Mouse (Mus musculus): Measurements from ENCODE around the gene Ly6g6f.

Gene Ly6g6f

DNA sequence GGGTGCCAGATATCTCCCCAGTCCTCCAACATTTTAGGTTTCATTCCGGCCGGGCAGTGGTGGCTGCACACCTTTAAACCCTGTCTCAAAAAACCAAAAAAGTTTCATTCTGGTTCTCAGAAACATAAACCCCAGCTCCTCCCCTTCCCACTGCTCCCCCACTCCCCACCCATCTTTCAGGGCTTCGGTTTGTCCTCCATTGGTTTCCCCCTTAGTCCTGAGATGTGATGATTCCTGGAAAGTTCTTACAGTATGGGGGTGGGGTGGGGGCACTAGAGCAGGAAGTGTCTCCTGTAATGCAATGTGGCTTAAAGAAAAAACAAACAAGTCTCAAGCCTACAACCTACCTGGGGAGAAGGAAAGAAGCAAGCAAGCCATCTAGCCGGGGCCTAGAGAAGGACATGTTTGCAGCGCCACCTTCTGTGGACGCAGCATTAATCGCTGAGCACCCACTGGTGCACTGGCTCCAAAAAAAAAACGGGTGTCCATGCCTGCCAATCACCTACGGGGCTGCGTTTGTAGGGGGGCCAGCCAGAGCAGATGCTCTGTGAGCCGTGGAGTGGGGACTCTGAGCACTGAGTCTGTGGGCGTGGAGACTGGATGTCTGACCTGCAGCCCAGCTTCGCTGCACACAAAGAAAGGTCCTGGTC, 20.5 kb upstream of the Ly6g6f start:
- peak; percentile 40 for DNase-seq

DNA sequence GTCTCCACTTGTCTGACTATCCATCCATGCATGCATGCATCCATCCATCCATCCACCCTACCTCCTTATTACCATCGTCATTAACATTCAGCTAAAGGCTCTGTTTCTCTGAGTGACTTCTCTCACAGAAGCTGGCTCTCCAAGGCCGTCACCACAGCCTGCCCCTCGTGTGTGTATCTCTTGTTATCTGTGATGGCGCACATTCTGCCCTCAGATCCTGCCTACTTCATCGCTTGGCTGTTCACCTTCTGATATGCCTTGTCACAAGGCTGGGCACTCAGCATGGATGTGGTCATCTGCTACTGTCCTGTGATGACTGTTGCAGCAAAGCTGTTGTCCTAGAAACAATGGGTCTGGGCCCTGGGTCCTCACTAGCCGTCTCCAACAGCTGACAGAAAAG, 19.3 kb upstream of the Ly6g6f start:
- DNase-seq, result no peak

DNA sequence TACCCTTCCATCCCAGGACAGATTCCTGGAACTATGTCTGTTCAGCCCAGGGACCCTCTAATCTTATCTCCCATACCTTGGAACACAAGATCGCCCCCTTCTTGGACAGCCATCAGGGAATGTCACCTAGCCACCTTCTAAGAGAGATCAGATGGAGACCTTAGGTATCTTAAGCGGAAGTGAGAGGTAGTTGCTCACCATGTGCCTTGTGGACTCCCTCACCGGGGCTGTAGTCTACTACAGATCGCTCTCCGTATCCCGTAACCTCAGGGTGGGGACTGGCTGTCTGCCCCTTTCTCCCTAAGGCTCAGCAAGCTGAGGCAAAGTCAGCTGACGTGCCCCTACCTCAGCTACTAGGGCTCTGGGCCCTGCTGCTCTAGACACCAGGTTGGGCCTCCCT, 18.7 kb upstream of the Ly6g6f start:
- no peak for DNase-seq

GRCm38 (mm10) chr17:35103221-35103690, 17.8 kb upstream of the Ly6g6f start:
- no peak for DNase-seq

DNA sequence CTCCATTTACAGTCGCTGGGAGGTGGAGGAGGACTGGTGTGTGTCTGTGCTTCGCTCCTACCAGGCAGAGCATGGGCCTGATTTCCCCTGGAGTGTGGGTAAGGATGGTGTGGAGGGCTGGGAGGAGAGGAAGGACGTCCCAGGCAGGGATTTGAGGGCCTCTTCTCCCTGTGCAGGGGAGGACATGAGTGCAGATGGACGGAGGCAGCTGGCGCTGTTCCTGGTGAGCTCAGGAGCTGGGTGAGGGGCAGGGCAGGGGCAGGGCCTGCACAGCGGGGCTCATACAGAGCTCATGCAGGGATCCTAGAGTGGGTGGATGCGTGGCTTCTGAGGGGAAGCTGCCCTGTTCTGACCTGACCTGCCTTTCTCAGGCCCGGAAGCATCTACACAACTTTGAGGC, 16.9 kb upstream of the Ly6g6f start:
- no peak for DNase-seq

- no peak for DNase-seq
Observed at GRCm38 (mm10) chr17:35101161-35101560, 15.8 kb upstream of the Ly6g6f start.

DNA sequence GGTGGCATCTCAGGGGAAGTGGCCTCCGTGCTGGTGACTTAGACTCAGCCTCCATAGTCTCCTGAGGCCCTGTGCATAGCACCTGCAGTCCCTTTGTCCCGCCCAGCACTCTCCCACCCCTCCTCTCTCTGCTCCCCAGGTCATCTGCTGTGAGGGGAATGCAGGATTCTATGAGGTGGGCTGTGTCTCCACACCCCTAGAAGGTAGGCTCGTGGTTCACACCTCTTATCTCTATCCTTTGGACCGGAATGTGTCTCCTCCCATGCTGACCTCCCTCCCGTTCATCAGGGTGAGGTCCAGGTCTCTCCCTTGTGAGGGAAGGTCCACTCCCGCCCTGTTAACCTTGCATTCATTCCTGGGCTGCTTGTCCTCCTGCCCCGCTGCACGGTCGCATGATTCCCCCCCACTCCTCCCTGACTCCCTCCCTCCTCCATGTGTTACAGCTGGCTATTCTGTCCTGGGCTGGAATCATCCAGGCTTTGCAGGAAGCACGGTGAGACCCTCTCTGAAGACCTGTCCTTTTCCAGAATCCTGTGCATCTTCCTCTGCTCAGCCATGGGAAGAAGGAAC, 14.9 kb upstream of the Ly6g6f start:
- no peak for DNase-seq

- peak; percentile 35 for DNase-seq
Observed at GRCm38 (mm10) chr17:35097164-35097655, 11.8 kb upstream of the Ly6g6f start.

DNA sequence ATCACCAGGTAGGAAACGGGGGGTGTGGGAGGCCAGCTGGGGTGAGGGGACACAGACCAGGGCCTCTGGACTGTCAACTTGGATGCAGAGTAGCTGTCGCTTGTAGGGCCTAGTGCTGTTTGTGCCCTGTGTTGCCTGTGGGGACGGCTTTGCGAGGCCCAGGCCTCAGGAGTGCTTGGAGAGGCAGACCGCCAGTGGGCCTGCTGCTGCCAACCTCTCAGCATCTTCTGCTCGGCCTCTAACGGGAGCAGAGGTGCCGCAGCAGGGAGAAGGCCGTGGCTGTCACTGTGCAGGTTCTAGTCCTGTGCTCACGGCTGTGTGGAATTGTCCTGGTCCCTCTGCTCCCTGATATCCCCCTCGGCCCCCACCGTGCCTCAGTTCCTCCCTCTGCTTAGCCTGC, 11.2 kb upstream of the Ly6g6f start:
- DNase-seq, result no peak

DNA sequence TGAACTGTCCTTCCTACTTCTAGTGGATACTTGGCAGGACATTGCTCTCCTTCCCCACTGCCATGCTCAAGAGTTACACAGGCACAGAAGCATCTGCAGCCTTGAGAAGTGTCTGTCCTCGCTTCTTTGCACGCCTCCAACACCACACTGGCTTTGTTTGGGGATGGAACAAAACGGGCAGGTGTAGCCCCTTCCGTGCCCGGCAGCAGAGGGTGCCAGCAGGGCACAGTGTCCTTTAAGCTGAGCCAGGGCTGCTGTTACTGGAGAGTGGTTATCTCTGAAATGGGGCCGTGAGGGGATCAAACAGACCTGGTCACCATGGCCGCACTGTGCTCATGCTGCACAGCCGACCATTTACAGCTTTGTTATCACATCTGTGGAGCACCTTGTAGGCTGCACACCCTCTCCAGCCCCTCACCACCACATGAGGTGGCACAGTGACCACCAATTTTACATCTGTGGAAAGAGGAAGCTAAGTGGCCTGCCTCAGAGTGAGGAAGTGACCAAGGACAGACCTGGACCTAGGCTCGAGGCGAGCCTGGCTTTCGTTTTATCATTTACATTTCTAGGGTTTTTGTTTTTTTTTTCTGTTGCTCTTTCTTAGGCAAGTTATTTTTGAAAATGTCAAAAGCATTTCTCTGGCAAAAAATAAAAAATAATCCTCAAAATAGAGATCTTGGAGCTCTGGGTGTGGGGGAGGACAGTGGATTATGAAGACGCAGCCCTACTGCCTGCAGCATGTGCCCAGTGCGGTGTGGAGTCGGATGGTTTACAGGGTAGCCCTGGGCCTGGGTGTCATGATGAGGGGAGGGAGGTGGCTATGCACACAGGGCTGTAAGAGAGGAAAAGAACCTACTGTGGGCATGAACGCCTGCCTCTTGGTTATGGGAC, 9.3 kb upstream of the Ly6g6f start:
- DNase-seq, result no peak

DNA sequence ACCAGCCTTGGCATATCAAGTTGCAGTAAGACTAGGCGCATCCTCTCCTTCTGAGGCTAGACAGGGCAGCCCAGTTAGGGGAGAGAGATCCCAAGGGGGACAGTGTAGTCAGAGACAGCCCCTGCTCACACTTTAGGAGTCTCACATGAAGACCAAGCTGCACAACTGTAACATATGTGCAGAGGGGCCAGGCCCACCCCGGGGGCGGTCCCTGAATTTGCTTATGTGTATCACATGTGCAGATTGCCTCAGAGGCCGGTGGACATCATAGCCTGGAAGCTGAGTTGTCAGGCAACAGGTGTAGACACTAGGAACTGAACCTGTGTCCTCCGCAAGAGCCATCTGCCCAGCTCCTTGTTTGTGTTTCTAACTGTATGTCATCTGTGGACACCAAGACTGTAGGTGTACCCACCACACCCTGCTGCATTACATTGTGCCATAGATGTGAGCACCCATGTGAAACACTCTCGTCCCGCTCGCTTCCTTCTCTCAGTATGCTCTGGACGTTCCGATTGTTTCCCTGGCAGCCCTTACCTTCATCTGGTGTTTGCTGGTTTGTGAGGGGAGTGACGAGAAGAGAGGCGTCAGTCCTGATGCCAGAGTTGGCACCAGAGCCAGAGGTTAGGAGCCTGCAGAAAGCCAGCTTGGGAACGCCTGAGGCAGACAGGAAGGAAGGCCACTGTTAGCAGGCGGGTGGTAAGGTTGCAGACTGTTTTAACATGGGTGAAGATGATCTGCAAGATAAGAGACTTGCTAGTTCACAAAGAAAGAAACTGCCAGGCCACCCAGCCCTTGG, 7.2 kb upstream of the Ly6g6f start:
- no peak for DNase-seq

DNA sequence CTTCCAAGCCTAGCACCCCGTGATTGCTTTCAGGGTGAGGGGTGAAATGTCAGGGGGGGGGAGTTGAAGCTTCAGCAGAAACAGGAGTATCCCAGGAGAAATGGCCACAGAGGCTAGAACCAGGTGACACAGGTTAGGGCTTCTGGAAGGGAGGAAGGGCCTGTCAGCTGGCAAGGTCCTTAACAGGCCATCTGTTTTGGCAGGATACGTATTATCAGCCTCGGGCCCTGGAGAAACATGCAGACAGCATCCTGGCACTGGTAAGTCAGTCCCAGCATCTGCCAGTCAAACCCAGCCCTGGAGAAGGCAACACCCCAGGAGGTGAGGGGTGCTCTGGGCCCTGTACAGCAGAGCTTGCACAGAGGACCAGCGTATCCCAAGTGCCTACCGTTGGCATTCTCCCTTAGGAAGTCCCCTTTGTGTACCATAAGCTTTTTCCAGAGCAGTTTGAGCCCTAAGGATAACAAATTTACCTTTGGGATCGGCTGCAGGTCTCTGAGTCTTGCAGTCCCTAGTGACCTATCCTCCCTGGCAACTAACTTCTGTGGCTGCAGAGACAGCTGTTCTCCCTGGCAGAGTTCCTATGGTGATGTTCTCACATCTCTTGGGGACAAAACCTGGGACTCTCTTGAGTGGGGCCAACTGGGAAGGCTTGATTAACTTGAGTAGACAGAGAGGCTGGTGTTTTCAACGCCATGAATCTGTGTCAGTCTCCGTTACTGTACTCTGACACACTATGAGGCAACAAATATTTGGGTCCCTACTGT, 4.9 kb upstream of the Ly6g6f start:
- DNase-seq, result no peak

DNA sequence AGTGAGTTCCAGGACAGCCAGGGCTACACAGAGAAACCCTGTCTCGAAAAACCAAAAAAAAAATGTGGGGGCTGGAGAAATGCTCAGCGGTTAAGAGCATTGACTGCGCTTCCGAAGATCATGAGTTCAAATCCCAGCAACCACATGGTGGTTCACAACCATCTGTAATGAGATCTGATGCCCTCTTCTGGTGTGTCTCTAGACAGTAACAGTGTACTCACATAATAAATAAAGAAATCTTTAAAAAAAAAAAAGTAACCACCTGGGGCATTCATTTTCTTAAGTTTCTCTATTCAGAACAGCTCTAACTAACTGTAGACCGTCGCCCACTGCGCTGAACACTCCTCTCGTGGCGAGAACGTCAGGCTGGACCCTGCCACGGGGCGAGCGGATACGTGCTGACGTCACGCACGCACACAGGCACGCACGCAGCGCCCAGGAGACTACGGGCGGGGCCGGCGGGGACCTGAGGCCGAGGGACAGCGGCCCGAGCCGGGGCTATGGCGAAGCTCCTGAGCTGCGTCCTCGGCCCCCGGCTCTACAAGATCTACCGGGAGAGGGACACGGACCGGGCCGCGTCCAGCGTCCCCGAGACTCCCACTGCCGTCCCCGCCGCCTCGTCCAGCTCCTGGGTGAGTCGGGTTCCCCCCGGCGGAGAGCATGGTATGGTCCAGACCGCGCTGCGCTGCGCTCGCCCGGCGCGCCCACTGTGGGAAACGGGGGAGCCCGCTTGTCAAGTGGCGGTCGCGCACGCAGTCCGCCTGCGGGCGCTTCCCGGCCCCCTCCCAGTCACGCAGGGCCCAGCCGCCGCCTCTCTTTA, 3.6 kb upstream of the Ly6g6f start, which contains the start of gene Abhd16a:
TSS of gene Abhd16a (plus strand) at position 439 of the 820 bp plus-strand sequence.
- peak; percentile 95 for DNase-seq

GRCm38 (mm10) chr17:35088151-35088550, 2.7 kb upstream of the Ly6g6f start:
- DNase-seq, result peak; percentile 17

- no peak for DNase-seq
Observed at GRCm38 (mm10) chr17:35083929-35084497, 1.4 kb downstream of the Ly6g6f start.

GRCm38 (mm10) chr17:35082841-35083576, 2.4 kb downstream of the Ly6g6f start:
- DNase-seq, result no peak

- DNase-seq, result no peak
Observed at GRCm38 (mm10) chr17:35080710-35081109, 4.7 kb downstream of the Ly6g6f start.

DNA sequence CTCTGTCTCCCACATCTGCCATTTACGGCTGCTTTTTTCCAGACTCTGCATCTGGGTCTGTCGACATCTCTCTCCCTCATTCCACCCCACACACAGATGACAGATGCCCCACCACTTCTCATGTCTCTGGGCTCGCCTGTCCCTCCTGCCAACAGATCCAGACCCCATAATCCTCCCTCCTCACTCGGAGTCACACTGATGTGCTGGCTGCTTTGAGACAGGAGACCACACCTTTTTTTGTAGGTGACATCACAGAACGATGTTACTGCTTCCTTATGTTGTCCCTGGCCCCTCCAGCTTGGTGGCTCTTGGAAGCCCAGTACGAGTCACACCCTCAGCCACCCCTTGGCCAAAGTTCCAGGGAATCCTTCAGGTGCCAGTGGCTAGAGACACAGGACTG, 5.2 kb downstream of the Ly6g6f start:
- no peak for DNase-seq

GRCm38 (mm10) chr17:35079778-35080177, 5.6 kb downstream of the Ly6g6f start:
- DNase-seq, result no peak

DNA sequence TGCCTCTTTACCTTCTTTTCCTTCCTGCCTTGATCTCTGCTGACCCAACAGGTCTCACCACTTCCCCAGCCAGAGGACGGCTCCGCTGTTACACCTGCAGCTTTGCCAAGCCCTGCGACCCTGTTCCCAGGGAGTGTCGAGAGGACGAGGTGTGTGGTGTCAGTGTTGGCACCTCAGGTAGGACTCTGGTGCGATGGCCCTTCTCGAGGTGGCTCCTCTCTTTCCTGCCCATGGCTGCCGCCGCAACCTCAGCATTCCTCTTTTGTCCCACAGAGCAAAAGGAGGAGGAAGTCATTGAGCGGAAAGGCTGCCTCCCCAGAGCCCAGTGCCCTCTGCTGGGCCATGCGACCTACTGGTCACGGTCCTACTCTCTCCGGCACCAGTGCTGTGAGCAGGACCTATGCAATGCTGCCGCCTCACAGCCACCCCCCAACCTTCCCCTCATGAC, 7.6 kb downstream of the Ly6g6f start, which contains the start of gene Ly6g6d:
TSS of gene Ly6g6d (minus strand) at position 280 of the 448 bp plus-strand sequence.
- no peak for DNase-seq
